Mouse (Mus musculus) liver, embryonic 11.5 days (tissue): ENCODE results near the gene Kansl3. TPM values are rescaled to one million over a fixed set of nuclear protein-coding genes. Genes with fewer than 3 reads are reported as not detected.

Experiments
- ATAC-seq: fragments of 200-750 bp; cut with Nextera tagmentation; replicated peaks from 2 replicates; pipeline ENCODE4 v1.8.0; 2017; ENCODE audit warnings: moderate number of reproducible peaks, mild to moderate bottlenecking, moderate TSS enrichment, moderate library complexity; ENCODE audit not compliant: low FRiP score
- DNase-seq: peaks from one replicate; pipeline ENCODE4 v3.0.0-alpha.2; 2017; ENCODE audit warnings: low spot score
- H3K27ac ChIP-seq: fragments of 300-500 bp; sonication (generic); 2 replicates; pipeline ENCODE4 v1.5.1; 2014; ENCODE audit warnings: mild to moderate bottlenecking, low read depth, low read length, control low read depth
- H3K27me3 ChIP-seq: fragments of 300-500 bp; sonication (generic); replicated peaks from 2 replicates; pipeline ENCODE4 v1.6.1; 2014; ENCODE audit warnings: low read length, mixed read lengths; ENCODE audit not compliant: control insufficient read depth, insufficient read depth
- H3K36me3 ChIP-seq: fragments of 300-500 bp; sonication (generic); 2 replicates; pipeline ENCODE4 v1.6.1; 2014; ENCODE audit warnings: mild to moderate bottlenecking, low read length, moderate library complexity, mixed read lengths; ENCODE audit not compliant: control insufficient read depth, insufficient read depth
- H3K4me1 ChIP-seq: fragments of 300-500 bp; sonication (generic); replicated peaks from 2 replicates; pipeline ENCODE4 v1.6.1; 2014; ENCODE audit warnings: low read length, mixed read lengths; ENCODE audit not compliant: control insufficient read depth, insufficient read depth
- H3K4me2 ChIP-seq: fragments of 300-500 bp; sonication (generic); 2 replicates; pipeline ENCODE4 v1.6.1; 2014; ENCODE audit warnings: mild to moderate bottlenecking, control low read depth, moderate library complexity
- H3K4me3 ChIP-seq: fragments of 300-500 bp; sonication (generic); 2 replicates; pipeline ENCODE4 v1.5.1; 2014; ENCODE audit warnings: low read depth, low read length, control low read depth
- H3K9ac ChIP-seq: fragments of 300-500 bp; sonication (generic); 2 replicates; pipeline ENCODE4 v1.6.1; 2014; ENCODE audit warnings: low read depth, low read length, control low read depth
- H3K9me3 ChIP-seq: fragments of 300-500 bp; sonication (generic); 2 replicates; pipeline ENCODE4 v1.6.1; 2016; ENCODE audit warnings: low read length, inconsistent platforms, mixed read lengths; ENCODE audit not compliant: control insufficient read depth
- WGBS: fragments of 180-500 bp; shearing (Covaris S2); extraction: QIAGEN DNeasy Blood & Tissue Kit; methylation state at CpG from one replicate; pipeline ENCODE4 v1.1.7; 2014; 5-methylcytosine and 5-hydroxymethylcytosine counted together
- polyA plus RNA-seq: library from polyadenylated mRNA; unstranded; fragments of >200 nt; fragmentation: Nextera tagmentation; extraction: Ambion mirVana; gene quantifications from 2 replicates; pipeline ENCODE4 v1.2.1, GENCODE M21; 2014

Kansl3 gene
- polyA plus RNA-seq, 1 experiment from 2014 or later = 27.9 TPM

DNA sequence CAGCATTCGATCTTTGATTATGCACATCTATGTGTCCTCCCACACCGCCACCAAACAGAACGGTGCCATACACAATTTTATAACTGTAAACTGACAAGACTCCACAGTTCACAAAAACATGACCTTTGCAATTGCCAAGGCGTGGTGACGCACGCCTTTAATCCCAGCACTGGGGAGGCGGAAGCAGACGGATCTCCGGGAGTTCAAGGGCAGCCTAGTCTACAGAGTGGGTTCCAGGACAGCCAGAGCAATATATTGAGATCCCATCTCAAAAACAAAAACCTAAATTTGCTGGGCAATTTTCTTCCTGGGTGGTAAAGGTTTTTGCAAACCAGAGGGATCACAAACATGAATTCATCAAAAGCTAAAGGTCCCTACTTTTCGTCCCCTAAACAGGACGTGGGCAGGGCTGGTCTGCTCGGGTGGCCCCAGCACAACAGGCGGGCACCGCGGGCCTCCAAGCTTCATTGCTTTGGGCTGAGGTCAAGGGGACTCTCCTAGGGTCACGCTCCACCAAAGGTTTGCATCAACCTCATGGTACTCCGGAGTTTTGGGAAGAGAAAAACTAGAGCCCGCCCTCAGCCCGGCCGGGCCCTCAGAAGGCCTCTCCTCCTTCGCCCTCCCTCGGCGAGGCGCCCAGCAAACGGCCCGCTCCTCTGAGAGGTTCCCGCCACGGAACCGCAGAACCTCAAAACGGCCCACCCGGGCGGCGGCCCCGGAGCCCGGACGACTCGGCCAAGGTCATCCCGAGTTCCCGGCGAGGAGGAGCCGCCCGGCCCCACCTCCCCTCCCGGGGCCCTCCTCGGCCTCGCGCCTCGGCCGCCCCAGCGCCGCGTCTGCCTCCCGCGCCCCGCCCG lies 641 bp downstream of the Kansl3 start:
- Histone ChIP-seq H3K27ac (peak overlapping the region; percentile 74), H3K9me3 (no peaks in the 10 kb centered on the region), H3K4me3 (peak overlapping the region; percentile 77), H3K9ac (peak overlapping the region; percentile 86), H3K27me3 (no peaks in the 10 kb centered on the region), H3K4me1 (peaks cover 13% of the 10 kb centered on the region), H3K36me3 (peaks cover 13% of the 10 kb centered on the region; the same call in 1 of the 2 replicates), H3K4me2 (peak overlapping the region; percentile 89)
- ATAC-seq = peak; percentile 82
- no peak for DNase-seq
- 5% methylated on average over 48 of the region's 55 CpGs for WGBS

GRCm38 (mm10) chr1:36367698-36368097 lies 1.3 kb downstream of the Kansl3 start:
- Histone ChIP-seq H3K4me1 (peaks cover 13% of the 10 kb centered on the region), H3K4me2 (peak overlapping the region; percentile 89), H3K27me3 (no peaks in the 10 kb centered on the region), H3K9ac (peak overlapping the region; percentile 86), H3K9me3 (no peaks in the 10 kb centered on the region), H3K4me3 (peak overlapping the region; percentile 77), H3K36me3 (peaks cover 13% of the 10 kb centered on the region; the same call in 1 of the 2 replicates), H3K27ac (no peak overlapping the region)
- 58% methylated on average over 12 of the region's 12 CpGs for WGBS
- ATAC-seq (no peak), DNase-seq (no peak)

GRCm38 (mm10) chr1:36356955-36357695 lies 11.9 kb downstream of the Kansl3 start:
- no peak overlapping the region for H3K9ac ChIP-seq

DNA sequence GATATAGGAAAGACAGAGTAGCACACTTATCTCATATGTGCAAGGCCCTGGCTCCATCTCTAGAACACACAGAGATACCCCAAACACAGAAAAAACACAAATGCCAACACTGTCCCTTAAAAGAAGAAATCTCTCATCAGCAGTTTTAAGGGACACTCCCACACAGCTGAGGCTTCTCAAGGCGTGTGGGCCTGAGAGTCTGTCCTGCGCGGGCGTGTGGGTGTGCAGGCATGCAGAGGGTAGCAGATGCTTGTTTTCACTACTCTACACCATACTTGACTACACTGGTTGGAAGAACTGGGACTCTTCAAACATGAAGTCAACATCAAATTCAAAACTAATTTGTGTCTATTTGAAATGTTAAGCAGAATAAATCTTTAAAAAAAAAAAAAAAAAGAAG lies 16.6 kb downstream of the Kansl3 start:
- no peak for ATAC-seq
- WGBS = 84% methylated on average over 4 of the region's 4 CpGs
- Histone ChIP-seq H3K9me3 (no peaks in the 10 kb centered on the region), H3K4me3 (no peak overlapping the region), H3K4me2 (no peak overlapping the region), H3K9ac (no peak overlapping the region), H3K27ac (no peak overlapping the region), H3K27me3 (no peaks in the 10 kb centered on the region), H3K36me3 (peaks cover 69% of the 10 kb centered on the region), H3K4me1 (no peaks in the 10 kb centered on the region)
- no peak for DNase-seq

More at GRCm38 (mm10) chr1:36356955-36357695, 11.9 kb downstream of the Kansl3 start:
- Histone ChIP-seq H3K9me3 (no peaks in the 10 kb centered on the region), H3K36me3 (peaks cover 44% of the 10 kb centered on the region), H3K4me2 (no peak overlapping the region), H3K27ac (no peak overlapping the region), H3K4me1 (no peaks in the 10 kb centered on the region), H3K27me3 (no peaks in the 10 kb centered on the region), H3K4me3 (no peak overlapping the region)
- WGBS = 83% methylated on average over 5 of the region's 5 CpGs
- ATAC-seq (no peak), DNase-seq (no peak)

GRCm38 (mm10) chr1:36342547-36342946 lies 26.4 kb downstream of the Kansl3 start:
- H3K27ac ChIP-seq = no peak overlapping the region
- H3K36me3 ChIP-seq = peaks cover 67% of the 10 kb centered on the region
- no peak overlapping the region for H3K4me2 ChIP-seq
- H3K9me3 ChIP-seq = no peaks in the 10 kb centered on the region
- 90% methylated on average over 6 of the region's 6 CpGs for WGBS
- H3K4me1 ChIP-seq = no peaks in the 10 kb centered on the region
- no peak for DNase-seq
- no peak overlapping the region for H3K9ac ChIP-seq
- H3K27me3 ChIP-seq = no peaks in the 10 kb centered on the region
- no peak overlapping the region for H3K4me3 ChIP-seq
- no peak for ATAC-seq

GRCm38 (mm10) chr1:36332955-36333887 lies 35.8 kb downstream of the Kansl3 start:
- Histone ChIP-seq H3K4me3 (no peak overlapping the region), H3K4me1 (no peaks in the 10 kb centered on the region), H3K27ac (no peak overlapping the region), H3K4me2 (no peak overlapping the region), H3K36me3 (peaks cover 22% of the 10 kb centered on the region), H3K9ac (no peak overlapping the region), H3K27me3 (no peaks in the 10 kb centered on the region), H3K9me3 (no peaks in the 10 kb centered on the region)
- DNase-seq (no peak), ATAC-seq (no peak)
- WGBS = 83% methylated on average over 14 of the region's 14 CpGs

- Histone ChIP-seq H3K4me3 (no peak overlapping the region), H3K4me2 (no peak overlapping the region), H3K27me3 (no peaks in the 10 kb centered on the region), H3K9ac (no peak overlapping the region), H3K36me3 (peaks cover 15% of the 10 kb centered on the region), H3K4me1 (no peaks in the 10 kb centered on the region), H3K9me3 (no peaks in the 10 kb centered on the region), H3K27ac (no peak overlapping the region)
- WGBS = 76% methylated on average over 6 of the region's 6 CpGs
- ATAC-seq (no peak), DNase-seq (no peak)
These were observed 37.2 kb downstream of the Kansl3 start for GRCm38 (mm10) chr1:36331743-36332142.

DNA sequence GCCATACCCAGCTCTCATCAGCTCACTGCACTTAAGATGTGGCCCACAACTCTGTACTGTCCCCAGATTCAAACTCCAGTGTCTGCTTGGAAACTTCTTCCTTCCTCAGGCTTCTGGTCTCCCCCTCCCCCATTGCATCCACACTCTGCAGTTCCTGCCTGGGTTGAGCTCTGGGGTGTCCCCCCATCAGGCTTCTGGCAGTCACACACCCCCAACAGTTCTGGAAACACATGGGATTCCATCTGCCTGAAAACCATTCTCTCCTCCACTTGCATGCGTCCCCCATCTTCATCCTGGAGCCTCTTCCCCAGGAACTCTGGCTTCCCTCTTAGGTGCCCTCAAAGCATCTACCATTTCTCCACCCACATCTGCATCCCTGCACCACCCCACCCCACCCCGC lies 42.2 kb downstream of the Kansl3 start:
- ATAC-seq = no peak
- Histone ChIP-seq H3K9ac (no peak overlapping the region), H3K36me3 (no peaks in the 10 kb centered on the region; the same call in 1 of the 2 replicates), H3K4me2 (no peak overlapping the region), H3K27ac (no peak overlapping the region), H3K4me3 (no peak overlapping the region), H3K27me3 (no peaks in the 10 kb centered on the region), H3K9me3 (no peaks in the 10 kb centered on the region), H3K4me1 (no peaks in the 10 kb centered on the region)
- 80% methylated on average over 2 of the region's 2 CpGs for WGBS
- DNase-seq = no peak
